7 mouse cellular contexts compared by ENCODE assay signal in the genomic region with DNA sequence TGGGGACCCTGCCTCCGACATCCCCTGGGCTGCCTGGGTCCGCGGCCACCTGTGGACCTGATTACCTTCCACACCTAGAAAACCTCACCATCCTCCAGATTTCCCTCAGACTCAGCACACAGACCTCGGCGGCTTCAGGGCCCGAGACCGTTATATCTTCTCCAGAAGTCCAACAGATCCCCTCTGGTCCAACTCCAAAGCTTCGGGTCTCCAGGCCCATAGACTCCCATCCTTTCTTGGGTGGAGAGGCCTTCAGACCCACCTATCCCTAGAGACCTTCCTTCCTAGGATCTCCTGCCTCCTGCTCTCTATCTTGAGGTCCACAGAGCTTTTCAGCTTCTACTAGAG. TPM values are rescaled to one million over a fixed set of nuclear protein-coding genes. Genes with fewer than 3 reads are reported as not detected.
DNase-seq lines count a peak whose midpoint lies in the region; ATAC-seq and TF ChIP-seq lines count a peak whose summit lies in the region.

No protein-coding gene starts in this region.

- TF ChIP-seq POLR2A in embryonic fibroblast, embryonic 13.5 days (IDR thresholded peaks at IDR 0.05; ENCODE audit: low read depth, low read length): no peak

- H3K27me3 ChIP-seq in megakaryocyte, embryonic 14.5 days (replicated peaks): peaks cover 9% of the 10 kb centered on the region
- peaks cover 8% of the 10 kb centered on the region; the same call in 1 of the 2 replicates for H3K27me3 ChIP-seq in limb, embryonic 12.5 days
- no peaks in the 10 kb centered on the region for H3K27me3 ChIP-seq in stomach, embryonic 14.5 days (ENCODE audit: control insufficient read depth, insufficient read depth, low read length)

- DNase-seq in embryo, embryonic 10.5 days (ENCODE audit: low spot score): no peak
- DNase-seq in cerebellum, postnatal 14 days: no peak

- ATAC-seq in megakaryocyte, adult 5-6 weeks (ENCODE audit: poor library complexity, severe bottlenecking): no peak
- no peak for ATAC-seq in limb, embryonic 12.5 days (ENCODE audit: insufficient number of reproducible peaks, insufficient read depth, low FRiP score, low TSS enrichment, low read depth)
- ATAC-seq in stomach, embryonic 14.5 days (ENCODE audit: insufficient number of reproducible peaks, insufficient read depth, low FRiP score, low read depth): no peak

- WGBS in limb, embryonic 12.5 days: 5% methylated on average over 8 of the region's 8 CpGs
- 4% methylated on average over 8 of the region's 8 CpGs for WGBS in stomach, embryonic 14.5 days

- peak overlapping the region; percentile 80 for H3K9ac ChIP-seq in limb, embryonic 12.5 days (replicated peaks)
- peak overlapping the region; percentile 81 for H3K9ac ChIP-seq in stomach, embryonic 14.5 days (replicated peaks; ENCODE audit: low read depth, low read length)

- peak overlapping the region; percentile 96 for H3K4me3 ChIP-seq in megakaryocyte, embryonic 14.5 days (replicated peaks)
- H3K4me3 ChIP-seq in embryonic fibroblast, embryonic 13.5 days (ENCODE audit: insufficient read depth, low read length): peak overlapping the region; percentile 69
- H3K4me3 ChIP-seq in limb, embryonic 12.5 days (replicated peaks): peak overlapping the region; percentile 79
- peak overlapping the region; percentile 74 for H3K4me3 ChIP-seq in stomach, embryonic 14.5 days (ENCODE audit: low read depth, low read length)

- TF ChIP-seq CTCF in embryonic fibroblast, embryonic 13.5 days (IDR thresholded peaks at IDR 0.05; ENCODE audit: borderline replicate concordance, insufficient read depth, low read length): no peak

- H3K4me1 ChIP-seq in megakaryocyte, embryonic 14.5 days: peaks cover 56% of the 10 kb centered on the region
- H3K4me1 ChIP-seq in embryonic fibroblast, embryonic 13.5 days (ENCODE audit: control insufficient read depth, insufficient read depth, low read length): peaks cover 12% of the 10 kb centered on the region
- H3K4me1 ChIP-seq in limb, embryonic 12.5 days (replicated peaks): peaks cover 34% of the 10 kb centered on the region
- H3K4me1 ChIP-seq in stomach, embryonic 14.5 days (ENCODE audit: control insufficient read depth, insufficient read depth, low read length): peaks cover 17% of the 10 kb centered on the region; the same call in 1 of the 2 replicates

- no peaks in the 10 kb centered on the region for H3K36me3 ChIP-seq in megakaryocyte, embryonic 14.5 days (replicated peaks; ENCODE audit: low read length)
- H3K36me3 ChIP-seq in limb, embryonic 12.5 days: peaks cover 3% of the 10 kb centered on the region; the same call in 1 of the 2 replicates
- no peaks in the 10 kb centered on the region for H3K36me3 ChIP-seq in stomach, embryonic 14.5 days (ENCODE audit: control insufficient read depth, insufficient read depth, low read length)

- H3K4me2 ChIP-seq in limb, embryonic 12.5 days: peak overlapping the region; percentile 69
- peak overlapping the region; percentile 72 for H3K4me2 ChIP-seq in stomach, embryonic 14.5 days (replicated peaks; ENCODE audit: low read depth, low read length)

- no peak overlapping the region for H3K27ac ChIP-seq in embryonic fibroblast, embryonic 13.5 days (ENCODE audit: insufficient read depth, low read length)
- no peak overlapping the region; the same call in 1 of the 2 replicates for H3K27ac ChIP-seq in limb, embryonic 12.5 days
- H3K27ac ChIP-seq in stomach, embryonic 14.5 days (ENCODE audit: low read length): no peak overlapping the region; the same call in 1 of the 2 replicates

- no peaks in the 10 kb centered on the region for H3K9me3 ChIP-seq in megakaryocyte, embryonic 14.5 days
- no peaks in the 10 kb centered on the region for H3K9me3 ChIP-seq in limb, embryonic 12.5 days
- no peaks in the 10 kb centered on the region for H3K9me3 ChIP-seq in stomach, embryonic 14.5 days (ENCODE audit: control insufficient read depth, low read depth, low read length)

RNA-seq across cellular contexts. Expression of gene Fam118a, which starts 8.6 kb away (rescaled TPM):
- polyA plus RNA-seq in megakaryocyte, embryonic 14.5 days (2012; ENCODE audit: insufficient read depth, low replicate concordance): 0.97 TPM in 1 of 2 replicates, not detected in the other
- 8.4 and 9.9 TPM in 2 replicates for total RNA-seq in megakaryocyte, adult 5-6 weeks (2015)
- total RNA-seq in megakaryocyte, adult 5-6 weeks (2017): 7.5 and 8.8 TPM in 2 replicates
- 21.1 and 28.6 TPM in 2 replicates for polyA plus RNA-seq in embryonic fibroblast, embryonic 13.5 days (2011; ENCODE audit: insufficient read length, low read depth, missing spikeins)
- 27.9 and 28.8 TPM in 2 replicates for polyA plus RNA-seq in limb, embryonic 12.5 days (2016; fragmentation: Nextera tagmentation; extraction: Ambion mirVana)
- polyA plus RNA-seq in stomach, embryonic 14.5 days (2014; fragmentation: Nextera tagmentation; extraction: Ambion mirVana): 30.7 and 31.8 TPM in 2 replicates

RNA-seq across cellular contexts. Expression of gene Upk3a, which starts 20.4 kb away (rescaled TPM):
- polyA plus RNA-seq in megakaryocyte, embryonic 14.5 days (2012; ENCODE audit: insufficient read depth, low replicate concordance): not detected in 2 replicates
- total RNA-seq in megakaryocyte, adult 5-6 weeks (2015): not detected in 2 replicates
- total RNA-seq in megakaryocyte, adult 5-6 weeks (2017): not detected in 2 replicates
- not detected in 2 replicates for polyA plus RNA-seq in embryonic fibroblast, embryonic 13.5 days (2011; ENCODE audit: insufficient read length, low read depth, missing spikeins)
- not detected in 2 replicates for polyA plus RNA-seq in limb, embryonic 12.5 days (2016; fragmentation: Nextera tagmentation; extraction: Ambion mirVana)
- 11.5 TPM in 2 replicates for polyA plus RNA-seq in stomach, embryonic 14.5 days (2014; fragmentation: Nextera tagmentation; extraction: Ambion mirVana)

RNA-seq across cellular contexts. Expression of gene 5031439G07Rik, which starts 49.0 kb away (rescaled TPM):
- polyA plus RNA-seq in megakaryocyte, embryonic 14.5 days (2012; ENCODE audit: insufficient read depth, low replicate concordance): 17.6 and 21.8 TPM in 2 replicates
- 48.7 and 48.8 TPM in 2 replicates for total RNA-seq in megakaryocyte, adult 5-6 weeks (2015)
- 65.3 and 73.5 TPM in 2 replicates for total RNA-seq in megakaryocyte, adult 5-6 weeks (2017)
- 23.5 and 35.8 TPM in 2 replicates for polyA plus RNA-seq in embryonic fibroblast, embryonic 13.5 days (2011; ENCODE audit: insufficient read length, low read depth, missing spikeins)
- 7.7 and 10.1 TPM in 2 replicates for polyA plus RNA-seq in limb, embryonic 12.5 days (2016; fragmentation: Nextera tagmentation; extraction: Ambion mirVana)
- polyA plus RNA-seq in stomach, embryonic 14.5 days (2014; fragmentation: Nextera tagmentation; extraction: Ambion mirVana): 8.8 and 9.4 TPM in 2 replicates

Comparison
In these comparisons a context has a peak if more than half of its experiments do, and no peak if none do; other contexts are left out.
1. RNA of gene Fam118a, which starts 8.6 kb away (polyA plus RNA-seq): 30.7 to 31.8 TPM in stomach, embryonic 14.5 days, 27.9 to 28.8 TPM in limb, embryonic 12.5 days and 21.1 to 28.6 TPM in embryonic fibroblast, embryonic 13.5 days; 0.97 TPM in megakaryocyte, embryonic 14.5 days; every median in the first group is over 10 times any median in the second.
2. RNA of gene Upk3a, which starts 20.4 kb away (polyA plus RNA-seq): 11.5 TPM in stomach, embryonic 14.5 days; not detected in megakaryocyte, embryonic 14.5 days, not detected in embryonic fibroblast, embryonic 13.5 days and not detected in limb, embryonic 12.5 days; every median in the first group is over 10 times any median in the second.
3. Peak in every context shown above with its lines, with median percentiles within 50 percentile points of each other: H3K4me3 ChIP-seq.